Mouse (Mus musculus): ENCODE data around the gene Smurf2. TPM values are rescaled to one million over a fixed set of nuclear protein-coding genes. Genes with fewer than 3 reads are reported as not detected.

Smurf2 gene
- polyA plus RNA-seq, 1 experiment, result 0.03 TPM

DNA sequence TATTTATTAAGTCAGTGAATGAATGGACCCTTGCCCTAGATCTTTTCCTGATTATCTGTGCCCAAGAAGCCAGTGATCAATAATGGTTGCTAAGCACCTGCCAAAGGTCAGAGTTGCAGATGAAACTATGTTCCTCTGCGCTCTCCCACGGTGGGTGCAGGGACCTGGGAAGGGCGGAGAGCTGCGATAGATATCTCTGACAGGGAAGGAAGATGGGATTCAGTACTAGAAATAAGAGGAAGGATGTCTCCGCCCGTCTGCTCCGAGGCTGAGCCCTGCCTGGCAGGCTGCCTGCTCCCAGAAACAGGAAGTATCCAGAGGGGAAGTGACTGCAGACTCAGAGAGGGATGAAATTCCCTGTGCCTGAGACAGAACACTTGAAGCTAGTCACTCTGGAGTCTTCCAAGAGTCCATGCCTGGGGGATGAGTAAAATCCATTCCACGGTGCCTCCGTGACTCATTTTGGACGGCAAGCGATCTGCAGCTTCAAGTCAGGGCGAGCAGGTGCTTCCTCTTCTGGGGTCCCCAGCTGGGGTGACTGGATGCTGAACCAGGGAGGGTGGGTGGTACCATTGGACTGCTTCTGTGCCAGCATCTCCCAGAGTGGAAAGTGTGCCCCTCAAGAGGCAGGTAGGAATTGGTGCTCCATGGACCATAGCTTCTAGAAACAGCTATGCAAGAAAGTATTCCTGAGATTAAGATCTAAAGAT lies 36.9 kb upstream of the Smurf2 start:
- no peaks in the 10 kb centered on the region for H3K9me3 ChIP-seq (ENCODE audit: control insufficient read depth, low read length)
- H3K4me3 ChIP-seq (replicated peaks), result no peak overlapping the region
- TF ChIP-seq GATA1 (IDR thresholded peaks at IDR 0.05; ENCODE audit: low read length) (no peak), TAL1 (IDR thresholded peaks at IDR 0.05; ENCODE audit: low read length) (no peak)
- peaks cover 3% of the 10 kb centered on the region for H3K4me1 ChIP-seq (ENCODE audit: control insufficient read depth)
- H3K27me3 ChIP-seq (ENCODE audit: control insufficient read depth), result 0 out of 2 replicates have a peak, but pooled peaks cover 2% of the 10 kb centered on the region
- no peaks in the 10 kb centered on the region for H3K36me3 ChIP-seq (ENCODE audit: control insufficient read depth)

DNA sequence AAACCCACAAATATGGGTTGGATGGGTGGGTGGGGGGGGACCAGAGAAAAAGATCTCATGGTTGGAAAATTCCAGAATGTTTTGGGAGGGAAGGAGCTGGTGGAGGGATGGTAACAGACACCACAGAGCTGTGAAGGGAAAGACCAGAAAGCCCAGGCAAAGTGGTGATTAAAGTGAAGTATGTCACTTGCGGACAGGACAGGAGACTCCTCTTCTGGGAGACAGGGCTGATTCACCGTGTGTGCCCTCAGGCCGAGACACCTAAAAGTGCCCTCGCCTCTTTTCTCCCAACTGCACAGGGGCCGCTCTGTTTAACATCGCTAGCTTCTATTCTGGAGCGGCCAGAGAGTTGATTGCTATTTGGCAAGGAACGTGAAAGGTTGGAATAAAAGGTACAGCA lies 34.1 kb upstream of the Smurf2 start:
- no peaks in the 10 kb centered on the region for H3K9me3 ChIP-seq (ENCODE audit: control insufficient read depth, low read length)
- no peak overlapping the region for H3K4me3 ChIP-seq (replicated peaks)
- H3K4me1 ChIP-seq (ENCODE audit: control insufficient read depth), result no peaks in the 10 kb centered on the region
- no peaks in the 10 kb centered on the region for H3K36me3 ChIP-seq (ENCODE audit: control insufficient read depth)
- no peak for TF ChIP-seq GATA1 (IDR thresholded peaks at IDR 0.05; ENCODE audit: low read length)
- 0 out of 2 replicates have a peak, but pooled peaks cover 2% of the 10 kb centered on the region for H3K27me3 ChIP-seq (ENCODE audit: control insufficient read depth)

DNA sequence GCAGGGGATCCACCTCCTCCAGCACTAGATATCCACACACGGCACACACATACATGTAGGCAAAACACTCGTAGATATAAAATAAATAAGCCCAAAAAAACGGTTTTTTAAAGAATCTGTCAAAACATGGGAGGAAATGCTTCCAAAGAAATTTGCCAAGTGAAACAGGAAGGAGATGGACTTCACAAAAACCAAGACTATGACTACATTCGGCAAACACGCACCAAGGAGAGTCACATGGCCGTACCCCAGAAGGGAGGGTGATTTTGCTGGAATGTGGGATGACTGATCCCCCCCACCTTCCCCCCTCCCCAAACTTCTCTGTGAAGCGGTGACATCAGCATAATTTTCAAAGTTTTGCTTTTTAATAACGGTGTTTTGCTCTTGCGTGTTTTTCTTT lies 33.6 kb upstream of the Smurf2 start:
- 0 out of 2 replicates have a peak, but pooled peaks cover 2% of the 10 kb centered on the region for H3K27me3 ChIP-seq (ENCODE audit: control insufficient read depth)
- H3K9me3 ChIP-seq (ENCODE audit: control insufficient read depth, low read length), result no peaks in the 10 kb centered on the region
- H3K4me1 ChIP-seq (ENCODE audit: control insufficient read depth), result no peaks in the 10 kb centered on the region
- H3K4me3 ChIP-seq (replicated peaks), result no peak overlapping the region
- TF ChIP-seq TAL1 (IDR thresholded peaks at IDR 0.05; ENCODE audit: low read length) (no peak), GATA1 (IDR thresholded peaks at IDR 0.05; ENCODE audit: low read length) (no peak)
- no peaks in the 10 kb centered on the region for H3K36me3 ChIP-seq (ENCODE audit: control insufficient read depth)

DNA sequence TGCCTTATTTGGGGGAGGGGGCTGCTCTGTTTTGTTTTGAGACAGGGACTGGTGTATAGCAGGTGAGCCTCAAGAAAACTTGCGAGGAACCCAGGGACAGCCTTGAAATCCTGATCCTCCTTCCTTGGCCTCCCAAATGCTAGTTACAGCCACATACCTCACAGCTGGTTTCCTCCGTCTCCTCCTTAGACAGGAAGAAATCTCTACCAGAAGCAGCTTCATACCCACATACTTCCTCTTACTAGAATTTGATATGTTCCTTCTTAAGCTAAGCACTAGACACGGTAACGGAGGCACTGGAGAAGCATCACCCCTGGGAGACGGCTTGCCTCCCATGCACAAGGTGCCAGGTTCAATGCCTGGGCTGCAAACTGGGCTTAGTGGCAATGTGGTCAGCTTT lies 16.8 kb upstream of the Smurf2 start:
- H3K27me3 ChIP-seq (ENCODE audit: control insufficient read depth), result peaks cover 13% of the 10 kb centered on the region
- H3K36me3 ChIP-seq (ENCODE audit: control insufficient read depth), result no peaks in the 10 kb centered on the region
- H3K4me3 ChIP-seq (replicated peaks), result no peak overlapping the region
- TF ChIP-seq GATA1 (IDR thresholded peaks at IDR 0.05; ENCODE audit: low read length), result no peak
- TF ChIP-seq TAL1 (IDR thresholded peaks at IDR 0.05; ENCODE audit: low read length), result no peak
- H3K4me1 ChIP-seq (ENCODE audit: control insufficient read depth), result no peaks in the 10 kb centered on the region
- H3K9me3 ChIP-seq (ENCODE audit: control insufficient read depth, low read length), result no peaks in the 10 kb centered on the region

DNA sequence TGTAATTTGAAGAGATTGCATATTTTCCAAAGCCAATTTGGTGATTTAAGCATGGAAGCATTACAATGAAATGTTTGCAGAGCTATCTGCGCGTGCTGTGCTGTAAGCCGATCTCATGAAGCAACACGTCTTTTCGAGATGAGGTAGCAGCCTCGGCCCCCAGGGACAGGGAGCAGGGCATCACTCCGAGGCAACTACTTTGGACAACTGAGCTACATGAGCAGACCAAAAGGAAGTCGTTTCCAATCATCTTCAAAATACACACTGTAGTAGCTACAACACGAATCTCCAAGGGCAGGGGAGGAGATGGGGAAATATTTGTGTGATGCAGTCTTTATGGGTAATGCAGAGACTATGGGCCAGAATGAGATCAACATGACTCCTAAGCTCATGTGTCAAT lies 9.9 kb upstream of the Smurf2 start:
- Histone ChIP-seq H3K4me3 (replicated peaks) (no peak overlapping the region), H3K4me1 (ENCODE audit: control insufficient read depth) (peaks cover 3% of the 10 kb centered on the region), H3K27me3 (ENCODE audit: control insufficient read depth) (no peaks in the 10 kb centered on the region), H3K36me3 (ENCODE audit: control insufficient read depth) (no peaks in the 10 kb centered on the region), H3K9me3 (ENCODE audit: control insufficient read depth, low read length) (peaks cover 10% of the 10 kb centered on the region)
- no peak for TF ChIP-seq TAL1 (IDR thresholded peaks at IDR 0.05; ENCODE audit: low read length)
- TF ChIP-seq GATA1 (IDR thresholded peaks at IDR 0.05; ENCODE audit: low read length), result no peak

DNA sequence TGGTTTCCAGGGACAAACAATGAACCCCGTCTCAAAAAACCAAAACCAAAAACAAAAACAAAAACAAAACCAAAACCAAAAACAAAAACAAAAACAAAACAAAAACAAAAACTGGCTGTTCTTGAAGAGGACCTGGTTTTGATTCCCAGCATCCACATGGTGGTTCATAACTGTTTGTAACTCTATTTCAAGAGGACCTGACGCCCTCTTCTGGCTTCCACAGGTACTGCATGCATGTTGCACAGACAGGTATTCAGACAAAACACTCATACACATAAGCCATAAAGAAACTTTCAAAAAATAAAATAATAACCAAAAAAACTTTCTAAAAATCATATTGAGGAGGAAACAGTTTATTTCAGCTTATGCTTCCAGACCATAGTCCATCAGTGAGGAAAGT lies 8.4 kb upstream of the Smurf2 start:
- H3K27me3 ChIP-seq (ENCODE audit: control insufficient read depth), result no peaks in the 10 kb centered on the region
- TF ChIP-seq GATA1 (IDR thresholded peaks at IDR 0.05; ENCODE audit: low read length) (no peak), TAL1 (IDR thresholded peaks at IDR 0.05; ENCODE audit: low read length) (no peak)
- no peak overlapping the region for H3K4me3 ChIP-seq (replicated peaks)
- H3K9me3 ChIP-seq (ENCODE audit: control insufficient read depth, low read length), result peaks cover 10% of the 10 kb centered on the region
- no peaks in the 10 kb centered on the region for H3K36me3 ChIP-seq (ENCODE audit: control insufficient read depth)
- H3K4me1 ChIP-seq (ENCODE audit: control insufficient read depth), result peaks cover 3% of the 10 kb centered on the region

DNA sequence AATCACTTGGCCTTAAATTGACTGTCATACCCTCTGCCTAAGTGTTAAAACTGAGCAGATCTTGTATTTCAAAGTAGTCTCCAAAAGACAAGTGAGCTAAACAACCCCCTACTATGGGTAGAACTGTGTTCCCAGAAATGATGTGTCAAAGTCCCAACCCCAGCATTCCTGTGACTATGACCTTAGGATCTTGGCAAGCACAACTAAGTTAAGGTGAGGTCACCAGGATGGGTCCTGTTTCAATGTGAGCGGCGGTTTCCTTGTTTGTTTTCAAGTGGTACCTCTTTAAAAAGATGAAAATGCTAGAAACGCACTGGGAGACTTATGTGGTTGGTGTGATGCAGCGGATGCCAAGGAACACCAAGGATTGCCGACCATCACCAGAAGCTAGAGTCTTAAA lies 7.4 kb upstream of the Smurf2 start:
- no peak overlapping the region for H3K4me3 ChIP-seq (replicated peaks)
- H3K27me3 ChIP-seq (ENCODE audit: control insufficient read depth), result no peaks in the 10 kb centered on the region
- peaks cover 3% of the 10 kb centered on the region for H3K4me1 ChIP-seq (ENCODE audit: control insufficient read depth)
- peaks cover 10% of the 10 kb centered on the region for H3K9me3 ChIP-seq (ENCODE audit: control insufficient read depth, low read length)
- no peaks in the 10 kb centered on the region for H3K36me3 ChIP-seq (ENCODE audit: control insufficient read depth)
- no peak for TF ChIP-seq GATA1 (IDR thresholded peaks at IDR 0.05; ENCODE audit: low read length)
- TF ChIP-seq TAL1 (IDR thresholded peaks at IDR 0.05; ENCODE audit: low read length), result no peak

DNA sequence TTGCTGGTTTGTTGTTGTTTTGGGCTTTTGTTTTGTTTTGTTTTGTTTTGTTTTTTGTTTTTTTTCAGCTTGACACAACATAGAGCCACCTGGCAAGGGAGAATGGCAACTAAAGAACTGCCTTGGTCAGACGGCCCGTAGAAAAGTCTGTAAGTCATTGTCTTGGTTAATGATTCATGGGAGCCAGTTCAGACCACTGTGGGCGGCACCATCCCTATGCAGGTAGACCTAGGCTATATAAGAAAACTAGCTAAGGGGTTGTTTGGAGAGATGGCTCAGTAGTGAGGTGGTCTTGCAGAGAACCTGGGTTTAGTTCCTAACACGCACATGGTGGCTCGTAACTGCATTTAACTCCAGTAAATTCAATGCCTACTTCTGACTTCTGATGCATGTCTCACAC lies 6.7 kb upstream of the Smurf2 start:
- Histone ChIP-seq H3K4me3 (replicated peaks) (no peak overlapping the region), H3K9me3 (ENCODE audit: control insufficient read depth, low read length) (peaks cover 10% of the 10 kb centered on the region), H3K27me3 (ENCODE audit: control insufficient read depth) (no peaks in the 10 kb centered on the region), H3K36me3 (ENCODE audit: control insufficient read depth) (no peaks in the 10 kb centered on the region), H3K4me1 (ENCODE audit: control insufficient read depth) (peaks cover 3% of the 10 kb centered on the region)
- TF ChIP-seq TAL1 (IDR thresholded peaks at IDR 0.05; ENCODE audit: low read length), result no peak
- no peak for TF ChIP-seq GATA1 (IDR thresholded peaks at IDR 0.05; ENCODE audit: low read length)

DNA sequence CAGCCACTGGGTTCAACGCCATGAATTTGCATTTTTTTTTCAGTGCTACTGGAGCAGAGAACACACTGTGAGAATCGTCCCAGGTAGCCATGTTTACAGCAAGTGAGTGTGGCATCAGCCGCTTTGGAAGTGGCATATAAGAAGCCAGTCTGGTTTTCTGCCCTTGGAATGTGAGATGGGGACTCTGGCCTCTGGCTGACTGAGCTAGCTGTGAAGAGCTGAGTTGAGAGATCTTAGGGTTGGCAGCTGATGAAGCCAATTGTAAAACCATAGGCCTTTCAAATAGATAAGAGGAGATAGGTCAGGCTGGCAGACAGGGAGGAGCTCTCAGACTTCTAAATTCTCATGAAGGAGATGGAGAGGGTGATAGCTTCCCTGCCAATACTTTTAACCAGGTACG lies 6.2 kb upstream of the Smurf2 start:
- Histone ChIP-seq H3K4me1 (ENCODE audit: control insufficient read depth) (peaks cover 3% of the 10 kb centered on the region), H3K4me3 (replicated peaks) (no peak overlapping the region)
- TF ChIP-seq GATA1 (IDR thresholded peaks at IDR 0.05; ENCODE audit: low read length) (no peak), TAL1 (IDR thresholded peaks at IDR 0.05; ENCODE audit: low read length) (no peak)

More for the DNA sequence above, 6.2 kb upstream of the Smurf2 start:
- Histone ChIP-seq H3K9me3 (ENCODE audit: control insufficient read depth, low read length) (peaks cover 10% of the 10 kb centered on the region), H3K27me3 (ENCODE audit: control insufficient read depth) (no peaks in the 10 kb centered on the region), H3K36me3 (ENCODE audit: control insufficient read depth) (no peaks in the 10 kb centered on the region)
